Mouse (Mus musculus): ENCODE results near the gene Gm42674.

Gene Gm42674

GRCm38 (mm10) chr3:90601486-90602110, at the start of gene Gm42674:
Gm42674 (plus strand) TSS chr3:90601904.
- DNase-seq: no peak

GRCm38 (mm10) chr3:90552231-90552630, 49.5 kb upstream of the Gm42674 start:
- no peak for DNase-seq

- peak; percentile 72 for DNase-seq
Observed at GRCm38 (mm10) chr3:90555954-90556353, 45.8 kb upstream of the Gm42674 start.

DNA sequence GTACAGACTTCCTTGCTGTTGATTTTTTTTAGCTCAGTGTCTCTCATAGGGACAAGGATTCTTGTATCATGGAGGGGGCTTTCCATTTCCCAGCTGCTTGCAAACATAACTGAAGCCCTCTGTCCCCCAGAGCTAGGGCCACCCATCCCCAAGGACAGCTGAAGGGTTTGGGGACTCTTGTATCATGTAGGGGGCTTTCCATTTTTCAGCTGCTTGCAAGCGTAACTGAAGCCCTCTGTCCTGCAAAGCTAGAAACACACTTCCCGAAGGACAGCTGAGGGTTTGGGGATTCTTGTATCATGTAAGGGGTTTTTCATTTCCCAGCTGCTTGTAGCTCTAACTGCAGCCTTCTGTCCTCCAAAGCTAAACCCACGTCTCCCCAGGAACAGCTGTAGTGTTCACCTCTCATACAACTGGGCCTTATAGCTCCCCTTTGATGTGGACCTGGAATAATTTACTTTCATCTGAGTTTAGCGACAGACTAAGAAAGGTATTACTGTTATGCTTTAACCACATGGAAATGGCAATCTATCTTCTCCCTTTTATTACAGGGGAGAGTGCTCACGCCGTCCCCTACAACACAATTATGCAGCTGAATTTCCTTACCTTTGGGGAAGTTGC, 41.6 kb upstream of the Gm42674 start, which contains the start of gene S100a3:
Gene S100a3 (plus strand): TSS at position 571 of the 621 bp plus-strand sequence.
- DNase-seq: no peak

DNA sequence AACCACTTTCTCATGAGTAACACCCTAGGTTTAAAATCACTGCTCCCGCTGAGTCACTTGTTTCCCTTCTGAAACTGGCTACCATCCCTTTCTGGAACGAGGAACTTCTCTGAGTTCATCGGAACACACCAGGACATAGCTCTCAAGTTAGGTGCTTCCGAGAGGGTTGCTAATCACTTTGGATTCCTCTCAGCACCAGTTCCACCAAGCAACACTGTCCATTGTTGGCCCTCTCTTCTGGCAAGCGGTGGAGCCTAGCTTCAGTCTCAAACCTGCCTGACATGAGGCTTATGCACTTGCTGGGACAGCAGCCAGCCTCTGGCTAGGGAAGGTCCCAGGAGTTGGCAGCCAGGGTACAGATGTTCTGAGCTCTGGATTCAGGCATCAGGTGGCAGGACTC, 27.0 kb upstream of the Gm42674 start:
- DNase-seq: no peak

DNA sequence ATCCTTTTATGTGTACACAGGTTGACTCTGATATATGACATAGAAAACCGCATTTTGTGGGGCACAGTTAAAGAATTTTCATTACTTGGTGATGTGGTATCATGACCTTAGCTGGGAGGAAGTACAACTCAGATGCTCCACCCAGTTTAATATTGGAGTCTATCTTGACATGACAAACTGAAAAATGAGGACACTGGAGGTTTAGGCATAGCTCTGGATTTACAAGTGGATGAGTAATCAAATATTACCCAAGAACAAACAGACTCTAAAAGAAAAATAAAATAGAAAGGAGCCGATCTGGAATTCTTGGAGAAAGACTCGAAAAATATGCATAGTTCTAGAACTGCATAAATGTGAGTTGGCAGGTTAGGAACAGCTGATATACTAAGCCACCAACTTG, 26.4 kb upstream of the Gm42674 start:
- DNase-seq: no peak

GRCm38 (mm10) chr3:90576351-90577001, 25.2 kb upstream of the Gm42674 start:
- DNase-seq: no peak

- DNase-seq: no peak
Observed at GRCm38 (mm10) chr3:90579433-90579832, 22.3 kb upstream of the Gm42674 start.

GRCm38 (mm10) chr3:90581141-90581540, 20.6 kb upstream of the Gm42674 start:
- no peak for DNase-seq

DNA sequence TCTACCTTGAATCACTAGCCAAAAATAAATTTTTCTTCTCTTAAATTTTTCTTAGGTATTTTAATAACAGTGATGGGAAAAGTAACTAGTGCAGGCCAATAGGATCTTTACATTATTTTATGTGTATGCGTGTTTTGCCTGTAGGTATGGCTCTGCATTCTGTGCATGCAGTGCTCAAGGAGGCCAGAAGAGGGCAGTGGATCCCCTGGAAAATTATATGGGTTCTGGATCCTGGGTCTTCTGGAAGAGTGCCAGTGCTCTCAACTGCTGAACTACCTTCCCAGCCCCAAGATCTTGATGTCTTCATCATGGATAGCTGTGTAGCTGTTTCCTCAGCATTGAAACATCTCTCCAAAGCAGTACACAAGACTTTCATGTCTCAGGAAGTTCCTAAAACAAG, 19.5 kb upstream of the Gm42674 start:
- DNase-seq: no peak

DNA sequence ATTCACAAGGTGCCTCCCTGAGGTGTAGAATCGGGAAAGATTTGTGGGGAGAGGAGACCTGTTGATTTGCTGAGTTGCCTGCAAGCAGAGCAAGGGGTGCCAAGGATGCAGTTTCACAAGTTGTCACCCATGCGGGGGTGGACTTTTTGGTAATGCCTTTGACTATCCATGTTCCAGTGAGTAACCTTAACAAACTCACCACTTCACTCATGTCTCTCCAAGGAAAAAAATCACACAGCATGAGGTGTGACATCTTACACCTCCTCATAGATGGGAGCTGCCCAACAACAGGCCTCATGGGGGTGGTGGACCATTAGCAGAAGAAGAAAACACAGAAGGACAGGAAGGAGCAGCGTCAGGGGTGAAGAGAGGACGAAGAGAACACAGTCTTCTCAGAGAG, 19.1 kb upstream of the Gm42674 start:
- DNase-seq: no peak

DNA sequence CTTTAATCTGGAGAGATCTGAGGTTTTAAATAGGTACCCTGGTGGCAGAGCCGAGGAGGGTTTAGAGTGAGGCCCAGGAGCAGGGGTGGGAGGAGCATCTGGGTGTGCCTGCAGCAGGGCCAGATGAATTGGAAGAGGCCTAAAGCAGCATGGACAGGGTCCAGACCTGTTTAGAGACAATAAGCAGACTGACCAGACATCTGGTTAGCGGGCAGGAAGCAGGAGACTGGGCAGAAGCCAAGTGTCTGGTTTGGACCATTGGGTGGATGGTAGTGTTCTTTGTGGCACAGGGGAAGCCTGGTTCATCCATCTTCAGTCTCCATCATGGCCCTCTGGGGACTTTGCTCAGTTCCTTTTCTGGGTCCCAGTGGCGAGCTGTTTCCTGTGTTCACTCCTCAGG, 17.8 kb upstream of the Gm42674 start:
- DNase-seq: no peak

DNA sequence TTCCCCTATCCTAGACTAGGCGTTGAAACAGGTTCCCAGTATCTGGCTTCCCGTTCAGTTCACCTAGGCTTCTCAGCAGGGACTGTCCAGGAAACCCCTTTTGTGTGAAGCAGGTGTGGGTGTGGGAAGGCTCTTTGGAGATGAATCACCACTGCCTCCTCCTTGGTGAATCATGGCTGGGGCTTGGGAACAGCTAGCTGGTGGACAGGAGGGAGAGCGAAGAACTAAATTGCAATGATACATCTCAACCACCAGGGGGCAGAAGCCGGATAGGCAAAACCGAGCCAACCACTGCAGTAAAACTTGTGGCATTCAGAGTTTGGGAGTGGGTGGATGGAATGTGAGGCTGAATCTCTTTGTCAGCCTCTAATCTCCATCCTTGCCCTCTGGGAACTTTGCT, 16.1 kb upstream of the Gm42674 start:
- DNase-seq: peak; percentile 64

GRCm38 (mm10) chr3:90586016-90586643, 15.6 kb upstream of the Gm42674 start:
- no peak for DNase-seq

GRCm38 (mm10) chr3:90586906-90587305, 14.8 kb upstream of the Gm42674 start:
- no peak for DNase-seq

DNA sequence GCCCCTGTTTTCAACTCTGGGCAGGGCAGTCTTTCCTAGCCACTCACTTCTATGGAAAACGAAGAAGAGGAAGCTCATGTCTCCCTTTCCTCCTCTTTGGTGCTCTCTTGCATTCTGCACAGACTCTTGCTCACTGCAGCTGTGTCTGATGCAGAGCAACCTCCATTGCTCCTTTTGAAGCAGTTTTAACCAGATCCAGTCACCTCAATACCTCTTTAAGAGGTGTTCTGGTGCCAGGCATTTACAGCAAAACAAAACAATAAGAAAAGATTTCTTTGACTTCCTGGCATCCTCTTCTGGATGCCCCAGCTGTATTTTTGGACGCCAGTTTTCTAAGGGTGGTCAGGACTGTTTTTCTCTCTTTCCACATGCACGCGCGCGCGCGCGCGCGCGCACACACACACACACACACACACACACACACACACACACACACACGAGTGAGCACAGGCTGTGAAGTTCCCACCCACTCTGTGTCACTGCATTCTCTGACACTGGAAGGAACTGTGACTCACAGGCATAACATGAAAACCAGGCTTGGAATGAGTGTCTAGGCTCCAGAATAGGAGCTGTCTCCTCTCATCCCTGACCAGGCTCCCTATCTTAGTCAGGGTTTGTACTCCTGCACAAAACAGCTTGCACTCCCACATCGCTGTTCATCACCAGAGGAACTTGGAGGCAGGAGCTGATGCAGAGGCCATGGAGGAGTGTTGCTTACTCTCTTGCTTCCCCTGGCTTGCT, 14.2 kb upstream of the Gm42674 start:
- peak; percentile 65 for DNase-seq

DNA sequence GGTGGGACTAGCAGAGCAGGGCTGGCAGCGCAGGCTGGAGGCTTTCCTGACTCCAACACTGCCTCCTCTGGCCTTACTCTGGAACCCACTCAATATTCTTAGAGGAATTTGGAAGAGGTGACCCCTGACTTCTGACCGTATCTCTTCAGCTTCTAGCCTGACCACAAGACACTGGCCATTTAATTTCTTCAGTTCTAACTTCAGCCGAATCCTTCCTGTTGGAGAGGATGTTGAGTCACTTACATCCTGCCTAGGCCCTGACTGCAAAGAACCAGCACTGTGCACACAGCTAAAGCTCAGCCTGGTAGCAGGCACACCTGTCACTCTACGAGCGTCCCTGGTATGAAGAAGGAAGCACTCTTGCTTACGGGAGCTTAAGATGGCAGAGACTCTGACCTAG, 12.3 kb upstream of the Gm42674 start:
- no peak for DNase-seq

DNA sequence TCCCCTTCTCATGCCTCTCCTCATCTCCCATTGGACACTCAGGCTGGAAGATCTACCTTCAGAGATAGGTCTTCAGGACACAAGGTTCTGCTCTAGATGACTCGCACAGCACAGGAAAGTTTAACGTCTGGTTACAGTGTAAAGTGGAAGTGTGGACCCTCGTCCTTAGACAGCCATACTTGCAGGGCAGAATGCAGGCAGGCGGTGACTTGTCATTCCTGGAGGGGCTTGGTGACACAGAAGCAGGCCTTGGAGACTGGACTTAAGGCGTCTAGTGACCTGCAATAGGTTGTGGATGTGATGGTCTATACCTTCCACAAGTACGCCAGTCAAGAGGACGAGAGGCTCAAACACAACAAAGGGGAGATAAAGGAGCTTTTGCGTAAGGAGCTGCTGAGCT, 11.8 kb upstream of the Gm42674 start, which contains the start of gene S100a2:
Gene S100a2 (plus strand): TSS at position 301 of the 400 bp plus-strand sequence.
- no peak for DNase-seq

- no peak for DNase-seq
Observed at GRCm38 (mm10) chr3:90594466-90594865, 7.2 kb upstream of the Gm42674 start.

- DNase-seq: no peak
Observed at GRCm38 (mm10) chr3:90595556-90595955, 6.1 kb upstream of the Gm42674 start.

DNA sequence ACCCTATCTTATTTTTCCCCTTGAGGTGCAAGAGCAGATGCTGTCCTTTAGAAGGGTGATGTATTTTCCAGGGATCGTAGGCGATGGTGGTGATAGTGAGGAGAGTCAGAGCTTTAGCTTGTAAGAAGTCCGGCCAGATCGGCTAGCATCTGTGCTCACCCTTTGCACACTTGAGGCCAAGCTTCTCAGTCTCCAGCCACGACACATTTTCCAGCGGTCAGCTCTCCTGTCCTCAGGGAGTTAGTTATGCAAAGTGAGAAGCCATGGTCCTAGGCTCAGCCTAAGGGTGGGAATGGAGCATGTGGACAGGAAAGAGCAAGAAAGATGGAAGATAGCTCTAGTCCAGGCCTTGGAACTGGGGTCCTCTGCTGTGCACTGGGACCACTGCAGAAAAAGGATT, 4.9 kb upstream of the Gm42674 start:
- DNase-seq: no peak

DNA sequence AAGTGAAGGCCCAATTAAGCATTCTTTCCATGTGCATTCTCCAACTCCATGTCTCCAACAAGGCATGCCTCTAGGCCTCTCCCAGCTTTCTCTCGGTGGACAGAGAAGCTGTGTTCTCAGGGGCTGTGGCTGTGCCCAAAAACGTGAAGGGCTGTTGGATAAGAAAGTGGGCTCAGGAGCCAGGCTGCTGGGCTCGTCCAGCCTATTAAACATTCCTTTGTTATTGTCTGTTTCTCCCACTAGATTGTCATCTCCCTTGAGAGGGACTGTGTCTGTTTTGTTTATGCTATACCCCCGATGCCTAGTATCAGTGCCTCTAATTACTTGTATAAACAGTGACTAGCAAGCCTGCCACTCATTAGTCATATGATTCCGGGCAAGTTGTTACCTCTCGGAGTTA, 4.0 kb upstream of the Gm42674 start:
- no peak for DNase-seq

GRCm38 (mm10) chr3:90598212-90598611, 3.5 kb upstream of the Gm42674 start:
- DNase-seq: no peak
